Mouse (Mus musculus) neural tube, embryonic 12.5 days (tissue): ENCODE results near the gene Slc25a26. TPM values are rescaled to one million over a fixed set of nuclear protein-coding genes. Genes with fewer than 3 reads are reported as not detected.

ENCODE experiments used
- ATAC-seq: fragments of 200-750 bp; cut with Nextera tagmentation; 2 replicates; pipeline ENCODE4 v1.8.0; 2017; ENCODE audit warnings: low read depth, mild to moderate bottlenecking, moderate TSS enrichment, moderate library complexity; ENCODE audit not compliant: low FRiP score
- H3K27ac ChIP-seq: fragments of 300-500 bp; sonication (generic); 2 replicates; pipeline ENCODE4 v1.5.1; 2016
- H3K27me3 ChIP-seq: fragments of 300-500 bp; sonication (generic); replicated peaks from 2 replicates; pipeline ENCODE4 v1.6.1; 2016; ENCODE audit warnings: mild to moderate bottlenecking
- H3K36me3 ChIP-seq: fragments of 300-500 bp; sonication (generic); 2 replicates; pipeline ENCODE4 v1.6.1; 2016; ENCODE audit warnings: mild to moderate bottlenecking
- H3K4me1 ChIP-seq: fragments of 300-500 bp; sonication (generic); 2 replicates; pipeline ENCODE4 v1.6.1; 2016
- H3K4me2 ChIP-seq: fragments of 300-500 bp; sonication (generic); replicated peaks from 2 replicates; pipeline ENCODE4 v1.6.1; 2016; ENCODE audit warnings: mild to moderate bottlenecking
- H3K4me3 ChIP-seq: fragments of 300-500 bp; sonication (generic); 2 replicates; pipeline ENCODE4 v1.5.1; 2016
- H3K9ac ChIP-seq: fragments of 300-500 bp; sonication (generic); 2 replicates; pipeline ENCODE4 v1.6.1; 2016; ENCODE audit warnings: mild to moderate bottlenecking
- H3K9me3 ChIP-seq: fragments of 300-500 bp; sonication (generic); 2 replicates; pipeline ENCODE4 v1.6.1; 2016; ENCODE audit warnings: mild to moderate bottlenecking
- WGBS: fragments of 180-500 bp; shearing (Covaris S2); methylation state at CpG from one replicate; pipeline ENCODE4 v1.1.7; 2016; 5-methylcytosine and 5-hydroxymethylcytosine counted together
- microRNA-seq: library from miRNA; unstranded; fragments of <30 nt; microRNA quantifications from one replicate; pipeline ENCODE4, GENCODE M21; 2017
- polyA plus RNA-seq: library from polyadenylated mRNA; unstranded; fragments of >200 nt; fragmentation: Nextera tagmentation; extraction: Ambion mirVana; gene quantifications from 2 replicates; pipeline ENCODE4 v1.2.1, GENCODE M21; 2016

Slc25a26 gene
- polyA plus RNA-seq, 1 experiment from 2014 or later, result 8.1 TPM

DNA sequence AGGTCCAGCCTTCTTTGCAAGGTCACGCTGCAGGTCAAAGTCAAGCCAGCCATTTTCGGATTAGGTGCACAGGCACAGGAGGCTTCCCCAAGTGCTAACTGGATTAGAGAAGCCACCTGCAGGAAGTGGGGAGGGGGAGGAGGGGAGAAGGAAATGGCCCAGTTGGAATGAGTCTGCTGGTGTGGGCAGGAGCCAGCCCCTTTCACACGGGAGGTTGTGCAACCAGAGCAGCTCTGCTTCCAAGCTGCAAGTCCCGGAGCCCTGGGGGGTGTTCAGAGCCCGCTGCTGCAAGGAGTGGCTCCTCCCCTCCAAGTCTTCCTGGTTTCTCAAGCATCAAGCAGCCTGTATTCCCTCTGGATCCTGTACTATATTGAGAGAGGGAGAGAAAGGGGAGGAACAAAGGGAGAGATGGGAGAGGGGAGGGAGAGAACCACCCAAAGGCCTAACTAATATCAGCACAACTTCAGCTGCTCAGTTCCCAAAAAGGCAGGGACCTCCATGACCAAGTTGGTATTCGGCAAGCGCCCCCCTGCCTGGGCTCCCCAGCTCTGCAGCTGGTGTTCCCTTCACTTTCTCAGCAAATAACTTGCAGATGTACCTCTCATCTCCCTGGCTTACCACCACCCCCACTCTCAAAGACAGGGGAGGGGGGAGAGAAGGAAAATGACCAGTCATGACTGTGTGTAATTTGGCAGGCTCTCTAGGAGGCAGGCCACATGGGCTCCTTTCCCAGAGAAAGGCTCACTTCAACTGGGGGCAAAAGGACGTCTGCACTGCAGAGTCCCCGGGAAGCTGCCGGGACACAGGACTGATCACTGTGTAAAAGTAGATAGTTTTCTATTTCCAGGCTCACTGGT is 147.7 kb downstream of the Slc25a26 start:
- H3K27me3 ChIP-seq, result no peaks in the 10 kb centered on the region
- WGBS, result 11% methylated on average over 10 of the region's 10 CpGs
- H3K27ac ChIP-seq, result peak overlapping the region; percentile 37; the same call in 1 of the 2 replicates
- H3K4me3 ChIP-seq, result no peak overlapping the region
- H3K4me2 ChIP-seq, result peak overlapping the region; percentile 18
- H3K36me3 ChIP-seq, result peaks cover 3% of the 10 kb centered on the region; the same call in 1 of the 2 replicates
- no peaks in the 10 kb centered on the region for H3K9me3 ChIP-seq
- ATAC-seq, result peak; percentile 75
- H3K4me1 ChIP-seq, result peaks cover 28% of the 10 kb centered on the region
- H3K9ac ChIP-seq, result no peak overlapping the region

DNA sequence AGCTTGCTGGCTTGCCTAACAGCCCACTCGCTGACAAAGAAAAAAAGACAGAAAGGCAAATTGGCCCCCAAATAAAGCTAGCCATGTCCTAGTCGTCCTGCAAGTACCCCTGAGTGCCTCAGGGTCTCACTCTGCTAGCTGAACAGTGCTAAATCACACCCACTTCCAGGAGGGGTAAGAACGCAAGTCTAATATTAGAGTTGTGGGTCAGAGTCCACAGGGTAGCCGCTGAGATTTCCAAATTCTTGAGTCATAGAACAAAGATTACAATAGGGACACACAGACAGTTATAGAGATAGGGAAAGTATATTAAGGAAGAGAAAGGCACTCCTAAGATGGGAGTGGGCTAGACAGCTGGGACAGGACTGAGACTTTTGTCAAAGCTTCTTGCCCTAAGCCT is 148.4 kb downstream of the Slc25a26 start:
- Histone ChIP-seq H3K4me1 (peaks cover 28% of the 10 kb centered on the region), H3K27me3 (no peaks in the 10 kb centered on the region), H3K27ac (no peak overlapping the region), H3K9me3 (no peaks in the 10 kb centered on the region), H3K4me2 (0 out of 2 replicates have a peak overlapping the region, but pooled peaks have one; percentile 18), H3K9ac (no peak overlapping the region), H3K36me3 (peaks cover 3% of the 10 kb centered on the region; the same call in 1 of the 2 replicates), H3K4me3 (no peak overlapping the region)
- ATAC-seq, result no peak
- WGBS, result 34% methylated on average over 4 of the region's 4 CpGs

DNA sequence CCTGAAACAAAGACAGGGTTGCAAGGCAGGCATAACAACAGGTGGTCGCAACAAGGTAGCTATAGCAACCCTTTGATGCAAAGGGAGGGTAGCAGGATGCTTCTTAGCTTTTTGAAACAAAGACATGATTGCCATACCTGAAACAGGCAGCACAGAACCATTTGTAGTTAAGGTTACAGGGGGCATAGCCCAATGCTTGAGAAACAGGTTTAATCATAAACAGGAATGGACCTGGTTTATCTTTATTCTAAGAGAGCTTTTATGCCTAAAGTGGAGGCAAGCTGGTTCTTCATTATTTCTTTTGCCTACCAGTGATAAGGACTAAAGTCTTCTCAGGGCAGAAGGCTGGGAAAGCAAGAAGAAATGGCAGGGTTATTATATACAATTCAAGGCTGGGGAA is 149.5 kb downstream of the Slc25a26 start:
- Histone ChIP-seq H3K4me2 (no peak overlapping the region), H3K27ac (no peak overlapping the region), H3K4me3 (no peak overlapping the region), H3K27me3 (no peaks in the 10 kb centered on the region), H3K9me3 (no peaks in the 10 kb centered on the region), H3K4me1 (peaks cover 25% of the 10 kb centered on the region), H3K36me3 (peaks cover 3% of the 10 kb centered on the region; the same call in 1 of the 2 replicates), H3K9ac (no peak overlapping the region)
- no peak for ATAC-seq
- WGBS, result 63% methylated on average over 1 of the region's 1 CpGs

DNA sequence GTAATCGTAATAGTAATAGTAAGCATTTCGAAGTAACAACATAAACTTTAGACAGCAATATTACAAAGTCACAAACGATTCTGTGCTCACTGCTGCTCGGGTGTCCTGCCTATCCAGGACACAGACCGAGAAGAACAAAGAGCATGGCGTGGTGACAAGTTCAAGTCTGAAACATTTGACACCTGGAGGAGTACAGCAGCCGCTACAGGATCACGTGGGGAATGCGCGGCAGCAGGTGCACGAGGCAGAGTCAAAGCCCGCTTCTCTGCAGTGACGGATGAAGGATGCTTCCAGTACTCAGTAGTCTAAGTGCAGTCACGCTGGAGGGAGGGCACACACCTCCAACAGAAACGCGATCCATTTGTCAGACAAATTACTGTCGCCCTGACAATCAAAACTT is 151.4 kb downstream of the Slc25a26 start:
- ATAC-seq, result no peak
- Histone ChIP-seq H3K36me3 (peaks cover 3% of the 10 kb centered on the region; the same call in 1 of the 2 replicates), H3K4me2 (no peak overlapping the region), H3K4me3 (no peak overlapping the region), H3K27ac (no peak overlapping the region), H3K9me3 (no peaks in the 10 kb centered on the region), H3K9ac (no peak overlapping the region), H3K27me3 (no peaks in the 10 kb centered on the region), H3K4me1 (peaks cover 34% of the 10 kb centered on the region)
- 84% methylated on average over 17 of the region's 17 CpGs for WGBS

DNA sequence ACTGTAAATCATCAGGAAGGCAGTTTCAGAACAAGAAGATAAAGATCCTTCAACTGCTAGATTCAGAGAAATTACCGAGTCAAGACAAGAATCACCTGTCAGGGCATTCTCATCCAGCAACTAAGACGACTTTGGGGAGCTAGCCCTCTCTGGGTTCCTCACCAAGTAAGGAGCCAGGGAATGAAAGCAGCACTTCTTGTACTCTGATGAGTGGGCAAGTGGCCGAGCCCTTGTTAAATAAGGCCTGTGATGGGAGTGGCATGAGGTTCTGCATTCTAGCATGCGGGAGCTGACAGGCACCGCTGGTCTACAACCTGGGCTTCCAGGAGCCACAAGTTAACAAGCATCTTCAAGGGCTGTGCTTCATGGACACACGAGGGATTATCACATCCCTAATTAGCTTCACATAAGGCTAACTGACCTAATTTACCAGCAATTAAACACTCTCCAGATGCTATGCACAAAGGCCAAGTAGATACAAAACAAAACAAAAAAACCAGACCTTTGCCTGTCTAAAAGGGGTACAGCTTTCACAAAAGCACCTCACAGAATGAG is 152.6 kb downstream of the Slc25a26 start:
- WGBS, result 74% methylated on average over 6 of the region's 6 CpGs
- no peaks in the 10 kb centered on the region for H3K36me3 ChIP-seq

DNA sequence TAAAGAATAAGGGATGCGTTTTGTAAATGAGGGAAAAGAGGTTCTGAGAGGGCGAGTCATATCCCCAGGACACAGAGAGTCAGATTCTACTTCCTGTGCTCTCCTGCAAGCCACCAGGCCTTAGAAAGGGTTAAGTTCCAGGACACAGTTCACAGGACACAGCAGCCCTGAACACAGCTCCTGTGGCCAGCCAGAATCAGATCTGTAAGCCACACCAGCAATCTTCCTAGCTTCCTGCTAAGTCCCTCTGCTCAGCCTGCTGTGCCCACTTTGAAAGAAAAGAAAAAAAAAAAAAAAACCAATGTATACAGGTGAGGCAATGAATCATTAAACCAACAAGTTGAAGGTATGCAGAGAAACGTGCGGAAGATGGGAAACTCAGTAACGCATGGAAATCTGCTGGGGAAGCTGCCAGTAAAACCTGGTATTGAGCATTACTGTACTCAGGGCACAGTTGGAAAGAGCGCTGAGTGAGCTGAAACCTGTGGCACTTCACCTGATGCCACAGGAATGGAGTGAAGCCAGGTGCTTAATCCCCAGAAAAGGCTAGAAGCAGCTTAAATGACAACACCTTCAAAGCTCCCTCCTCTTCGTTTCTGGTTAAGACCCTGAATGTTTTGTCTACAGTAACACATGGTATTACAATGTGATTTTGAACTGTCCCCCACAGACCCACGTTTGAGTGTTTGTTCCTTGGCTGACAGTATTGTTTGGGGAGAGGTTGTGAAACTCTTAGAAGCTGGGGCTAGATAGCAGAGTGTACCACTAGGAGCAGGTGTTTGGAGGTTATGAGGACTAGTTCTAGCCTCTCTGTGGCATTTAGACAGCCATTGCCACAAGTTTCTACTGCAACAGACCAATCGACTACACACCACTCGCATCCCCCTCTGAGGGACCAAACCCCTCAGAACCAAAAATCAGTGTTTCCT is 153.5 kb downstream of the Slc25a26 start:
- no peak overlapping the region for H3K9ac ChIP-seq
- H3K36me3 ChIP-seq, result no peaks in the 10 kb centered on the region
- 78% methylated on average over 10 of the region's 10 CpGs for WGBS
- no peaks in the 10 kb centered on the region for H3K9me3 ChIP-seq
- H3K4me3 ChIP-seq, result no peak overlapping the region
- no peak overlapping the region for H3K4me2 ChIP-seq
- H3K27me3 ChIP-seq, result no peaks in the 10 kb centered on the region
- peaks cover 40% of the 10 kb centered on the region for H3K4me1 ChIP-seq
- H3K27ac ChIP-seq, result no peak overlapping the region
- no peak for ATAC-seq

More for the DNA sequence above, 152.6 kb downstream of the Slc25a26 start:
- no peaks in the 10 kb centered on the region for H3K27me3 ChIP-seq
- no peak overlapping the region for H3K27ac ChIP-seq
- H3K9ac ChIP-seq, result no peak overlapping the region
- no peaks in the 10 kb centered on the region for H3K9me3 ChIP-seq
- ATAC-seq, result no peak
- peaks cover 40% of the 10 kb centered on the region for H3K4me1 ChIP-seq
- H3K4me2 ChIP-seq, result no peak overlapping the region
- no peak overlapping the region for H3K4me3 ChIP-seq

Small RNAs within 50 kb of the gene (microRNA-seq; reads per million reads assigned to microRNA genes)
- gene Mir7041, result not detected

Other genes starting within 250 kb of the Slc25a26 start
- gene Magi1, start 216.4 kb upstream of the Slc25a26 start, polyA plus RNA-seq, result 25.4 and 28.0 TPM in 2 replicates
- gene Lrig1, start 199.8 kb downstream of the Slc25a26 start, polyA plus RNA-seq, result 20.4 and 21.0 TPM in 2 replicates